Mouse (Mus musculus): ENCODE data around the gene Snx18.
A peak's percentile ranks its signal among the peaks of the same experiment; 100 is the strongest.

Gene Snx18

GRCm38 (mm10) chr13:113595987-113596386, 22.4 kb downstream of the Snx18 start:
- DNase-seq: peak; percentile 62

- DNase-seq: no peak
These were observed 23.1 kb downstream of the Snx18 start for GRCm38 (mm10) chr13:113595219-113595618.

- no peak for DNase-seq
These were observed 24.0 kb downstream of the Snx18 start for GRCm38 (mm10) chr13:113594361-113594760.

GRCm38 (mm10) chr13:113593711-113594110, 24.7 kb downstream of the Snx18 start:
- no peak for DNase-seq

DNA sequence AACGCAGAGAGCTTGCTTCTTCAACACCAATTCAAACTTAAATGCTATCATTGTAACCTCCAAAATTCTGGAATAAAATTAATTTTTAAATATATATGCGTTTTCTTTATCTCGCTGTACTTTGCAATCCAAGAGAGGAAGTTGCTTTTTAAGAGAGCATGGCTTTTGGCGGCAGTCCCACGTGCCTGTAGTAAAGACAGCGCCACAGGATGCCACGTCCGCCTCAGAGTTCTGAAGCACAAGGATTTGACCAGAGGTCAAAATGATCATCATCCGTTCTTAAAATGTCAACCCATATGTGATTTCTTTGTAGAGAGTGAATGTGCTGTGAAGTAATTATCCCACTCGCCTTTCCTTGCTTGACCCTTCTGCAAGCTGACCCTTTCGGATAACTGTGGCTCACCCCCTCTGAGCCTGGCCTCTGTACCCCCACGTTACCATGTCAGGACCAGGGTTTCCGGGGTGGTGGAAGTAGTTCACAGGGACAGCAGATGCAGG, 25.6 kb downstream of the Snx18 start:
- no peak for DNase-seq

DNA sequence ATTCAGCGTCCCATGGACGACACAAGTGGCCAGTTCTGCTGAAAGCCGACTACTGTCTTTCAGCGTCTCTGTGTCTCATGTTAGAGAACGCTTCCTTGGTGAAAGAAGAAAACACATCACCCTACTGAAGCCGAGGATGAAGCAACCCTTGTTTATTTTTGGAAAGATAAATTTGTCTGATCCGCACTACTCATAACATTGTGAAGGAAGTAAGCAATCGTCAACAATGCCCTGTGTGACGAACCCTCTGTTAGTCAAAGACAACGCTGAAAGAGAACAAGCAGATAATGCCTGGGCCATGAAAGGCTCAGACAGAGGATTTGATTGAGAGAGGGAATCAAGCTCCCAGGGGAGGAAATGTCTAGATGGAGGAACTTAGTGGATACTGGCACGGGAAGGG, 27.0 kb downstream of the Snx18 start:
- DNase-seq: no peak

GRCm38 (mm10) chr13:113590216-113590615, 28.1 kb downstream of the Snx18 start:
- no peak for DNase-seq

DNA sequence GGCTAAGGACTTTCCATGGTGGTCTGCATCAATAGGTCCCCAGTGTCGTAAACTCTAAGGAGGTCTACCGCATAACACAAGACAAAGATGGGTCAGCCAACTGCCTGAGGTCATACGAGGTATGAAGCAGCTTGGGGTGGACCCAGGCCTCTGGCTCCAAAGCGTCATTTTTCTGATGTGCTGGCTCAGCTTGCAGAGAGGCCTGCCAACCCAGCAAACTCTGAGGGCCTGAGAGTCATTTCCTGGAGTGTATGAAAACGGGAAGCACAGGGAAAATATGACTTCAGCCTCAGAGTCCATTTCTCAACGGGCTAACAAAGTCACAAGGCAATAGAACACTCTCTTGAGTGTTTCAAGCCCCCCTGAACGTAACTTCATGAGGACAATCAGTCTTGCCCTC, 28.9 kb downstream of the Snx18 start:
- DNase-seq: no peak

- DNase-seq: no peak
These were observed 31.0 kb downstream of the Snx18 start for GRCm38 (mm10) chr13:113587200-113587936.

- no peak for DNase-seq
These were observed 32.8 kb downstream of the Snx18 start for GRCm38 (mm10) chr13:113585606-113586005.

- DNase-seq: no peak
These were observed 33.9 kb downstream of the Snx18 start for GRCm38 (mm10) chr13:113584431-113584830.

DNA sequence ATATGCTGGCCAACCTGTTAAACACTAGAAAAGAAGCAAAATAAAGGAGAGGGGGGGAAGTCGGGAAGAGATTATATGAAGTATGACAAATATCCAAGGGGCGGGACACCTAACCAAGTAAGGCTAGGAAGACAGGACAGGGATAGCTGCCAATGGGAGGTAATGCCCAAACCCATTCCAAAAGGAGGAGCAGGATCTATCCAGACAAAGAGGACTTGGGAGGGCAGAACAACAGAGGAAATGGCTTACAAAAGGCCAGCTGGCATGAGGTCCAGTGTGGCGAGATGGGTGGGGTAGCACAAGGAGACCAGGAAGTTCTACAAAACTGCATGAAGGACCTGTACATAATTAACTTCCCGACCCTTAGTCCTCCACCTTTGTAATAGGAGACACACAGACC, 34.8 kb downstream of the Snx18 start:
- DNase-seq: no peak

DNA sequence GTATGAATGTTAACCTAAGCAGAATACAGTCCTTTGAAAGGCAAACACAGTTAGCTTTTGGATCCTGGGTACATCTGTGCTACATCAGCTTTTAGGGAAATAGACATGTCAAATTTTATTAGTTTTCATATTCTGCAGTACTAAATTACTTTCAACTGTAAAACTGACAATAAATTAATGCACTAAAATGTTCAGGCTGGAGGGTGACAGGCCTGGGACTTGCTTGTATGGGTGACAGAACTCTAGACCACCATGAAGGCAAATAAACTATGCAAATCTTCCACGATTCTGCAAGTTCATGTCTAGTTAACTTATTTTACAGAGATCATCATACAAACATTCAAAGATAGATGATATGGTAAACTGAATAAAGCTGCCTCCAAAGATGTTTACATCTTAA, 36.3 kb downstream of the Snx18 start:
- DNase-seq: no peak

DNA sequence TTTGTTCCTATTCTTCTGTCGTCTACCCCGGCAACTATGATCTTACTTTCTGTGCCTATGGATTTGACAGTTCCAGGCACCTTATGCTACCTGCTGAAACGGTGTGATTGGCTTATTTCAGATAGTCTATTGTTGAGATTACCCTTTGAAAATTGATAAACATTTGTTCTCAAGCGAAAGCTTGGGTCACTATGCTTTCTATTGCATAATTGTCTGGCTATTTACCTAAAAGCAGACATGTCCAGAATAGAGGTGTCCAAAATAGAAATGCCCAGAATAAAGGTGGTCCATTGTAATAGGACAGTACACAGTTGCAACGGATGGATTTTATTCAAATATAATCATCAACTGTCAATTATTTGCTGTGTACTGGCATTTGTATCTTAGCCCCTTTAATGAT, 36.9 kb downstream of the Snx18 start:
- DNase-seq: no peak

GRCm38 (mm10) chr13:113580400-113580790, 38.0 kb downstream of the Snx18 start:
- DNase-seq: no peak

DNA sequence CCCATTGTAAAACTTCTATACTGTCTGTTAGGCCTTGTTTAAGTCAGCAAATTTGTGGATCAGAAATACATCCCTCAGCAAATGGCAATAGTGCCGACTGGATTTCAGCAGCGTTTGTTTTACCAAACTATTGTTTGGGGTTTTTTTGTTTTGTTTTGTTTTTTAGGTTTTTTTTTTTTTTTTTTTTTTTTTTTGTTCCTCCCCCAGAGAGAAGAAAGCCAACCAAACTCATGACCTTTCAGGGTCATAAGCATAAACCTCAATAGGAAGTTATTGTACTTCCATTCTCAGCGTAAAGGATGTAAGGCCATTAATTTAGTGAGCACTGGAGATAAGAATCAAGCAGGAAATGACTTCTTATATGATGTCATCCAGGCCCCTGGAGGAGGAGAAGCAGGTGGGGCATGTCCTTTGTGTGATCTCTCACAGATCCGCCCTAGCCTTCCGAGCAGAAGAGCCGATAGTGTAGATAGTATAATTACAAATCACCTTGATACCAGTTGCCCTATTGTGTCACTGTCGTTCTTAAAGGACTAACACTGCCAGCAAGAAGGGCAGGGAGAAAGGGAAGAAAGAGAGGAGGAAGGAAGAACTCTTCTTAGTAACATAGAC, 38.5 kb downstream of the Snx18 start:
- no peak for DNase-seq

- DNase-seq: no peak
These were observed 44.1 kb downstream of the Snx18 start for GRCm38 (mm10) chr13:113574232-113574631.

- no peak for DNase-seq
These were observed 45.0 kb downstream of the Snx18 start for GRCm38 (mm10) chr13:113573377-113573776.

- DNase-seq: no peak
These were observed 46.2 kb downstream of the Snx18 start for GRCm38 (mm10) chr13:113572046-113572686.

- no peak for DNase-seq
These were observed 48.8 kb downstream of the Snx18 start for GRCm38 (mm10) chr13:113569526-113569925.

DNA sequence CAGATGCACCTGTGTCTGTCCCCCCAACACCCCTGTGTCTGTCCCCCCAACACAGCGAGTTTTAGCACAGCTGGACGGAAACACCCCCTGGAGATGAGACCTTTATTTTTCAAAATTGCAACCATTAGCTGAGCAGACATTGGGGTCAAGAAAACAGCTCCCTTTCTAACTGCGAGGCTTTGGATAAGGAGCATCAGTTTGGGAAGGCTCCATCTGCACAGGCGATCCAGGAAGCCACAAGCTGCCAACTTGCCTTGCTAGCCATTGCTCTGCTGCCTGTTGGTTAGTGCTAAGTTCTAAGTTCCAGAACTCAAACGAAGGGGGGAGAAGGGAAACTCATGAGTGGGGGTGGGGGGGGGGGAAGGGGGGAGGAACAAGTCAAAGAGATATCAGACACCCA, 51.4 kb downstream of the Snx18 start:
- DNase-seq: no peak

GRCm38 (mm10) chr13:113566411-113566810, 52.0 kb downstream of the Snx18 start:
- no peak for DNase-seq

- DNase-seq: no peak
These were observed 58.7 kb downstream of the Snx18 start for GRCm38 (mm10) chr13:113559646-113560045.

- no peak for DNase-seq
These were observed 61.8 kb downstream of the Snx18 start for GRCm38 (mm10) chr13:113556538-113556937.
